Mouse (Mus musculus) Patski (cell line): ENCODE results near the gene Ube4b. TPM values are rescaled to one million over a fixed set of nuclear protein-coding genes. Genes with fewer than 3 reads are reported as not detected.

Experiments
- ATAC-seq: fragments of 100-300 bp; one replicate; pipeline ENCODE4 v1.8.0; 2021
- CTCF ChIA-PET: fragments of 350-600 bp; sonication (Branson Sonifier 250); formaldehyde crosslinking; loops from one replicate; lab custom pipeline; 2022; ENCODE audit warnings: inconsistent platforms; lab: Charles Lee
- POLR2A ChIA-PET: fragments of 350-600 bp; sonication (Branson Sonifier 250); formaldehyde crosslinking; loops from one replicate; lab custom pipeline; 2022; ENCODE audit warnings: antibody characterized with exemption, inconsistent platforms; lab: Charles Lee
- DNase-seq: peaks from one replicate; pipeline ENCODE4 v3.0.0-alpha.2; 2011; ENCODE audit warnings: low read depth, low spot score
- H3K27me3 ChIP-seq: fragments of 371-371 bp; one replicate; pipeline ENCODE4 v1.5.1; 2021
- CTCF ChIP-seq: fragments of 100-300 bp; IDR thresholded peaks from one replicate; pipeline ENCODE4 v1.5.1; 2021
- in situ Hi-C: fragments of 300-500 bp; cut with MboI; formaldehyde crosslinking; loops from 3 replicates; pipeline ENCODE4 v1.11.1; 2018; ENCODE audit warnings: low pct_unique_long_range_greater_than_20kb, mixed read lengths
- polyA plus RNA-seq: library from polyadenylated mRNA; unstranded; gene quantifications from one replicate; pipeline ENCODE4 v1.2.3, GENCODE M21; 2021

The Ube4b gene
- polyA plus RNA-seq, 1 experiment from 2014 or later, result 63.9 TPM

GRCm38 (mm10) chr4:149429592-149429991 lies 3.0 kb upstream of the Ube4b start:
- no peaks in the 10 kb centered on the region for H3K27me3 ChIP-seq
- POLR2A ChIA-PET, result no interaction called here
- CTCF ChIA-PET, result no interaction called here
- DNase-seq (no peak), ATAC-seq (no peak)
- no peak for TF ChIP-seq CTCF
- in situ Hi-C loops, result no loop called here

GRCm38 (mm10) chr4:149425801-149426292 lies 702 bp downstream of the Ube4b start:
- CTCF ChIA-PET, result no interaction called here
- H3K27me3 ChIP-seq, result no peaks in the 10 kb centered on the region
- DNase-seq (no peak), ATAC-seq (peak; percentile 22)
- no peak for TF ChIP-seq CTCF
- in situ Hi-C loops, result no loop called here
- POLR2A ChIA-PET, result interaction anchor here (1.2 kb wide), 1 partner anchor 24 kb away, joined by 4 read pairs; no protein-coding TSS in a partner anchor

GRCm38 (mm10) chr4:149424755-149425154 lies 1.8 kb downstream of the Ube4b start:
- no peak for DNase-seq
- TF ChIP-seq CTCF, result no peak

GRCm38 (mm10) chr4:149417854-149418365 lies 8.6 kb downstream of the Ube4b start:
- no peak for TF ChIP-seq CTCF
- CTCF ChIA-PET, result interaction anchor here (1.5 kb wide), 1 partner anchor 15 kb away, joined by 3 read pairs; no protein-coding TSS in a partner anchor
- DNase-seq (no peak), ATAC-seq (no peak)
- no peaks in the 10 kb centered on the region for H3K27me3 ChIP-seq
- POLR2A ChIA-PET, result no interaction called here
- in situ Hi-C loops, result no loop called here

More at GRCm38 (mm10) chr4:149424755-149425154, 1.8 kb downstream of the Ube4b start:
- ChIA-PET POLR2A (no interaction called here), CTCF (no interaction called here)
- H3K27me3 ChIP-seq, result no peaks in the 10 kb centered on the region
- in situ Hi-C loops, result no loop called here
- no peak for ATAC-seq

GRCm38 (mm10) chr4:149416986-149417385 lies 9.6 kb downstream of the Ube4b start:
- DNase-seq (no peak), ATAC-seq (no peak)
- ChIA-PET CTCF (interaction anchor here (1.5 kb wide), 1 partner anchor 14 kb away, joined by 3 read pairs; no protein-coding TSS in a partner anchor), POLR2A (no interaction called here)
- TF ChIP-seq CTCF, result no peak
- in situ Hi-C loops, result no loop called here
- H3K27me3 ChIP-seq, result no peaks in the 10 kb centered on the region

GRCm38 (mm10) chr4:149416417-149416816 lies 10.1 kb downstream of the Ube4b start:
- no peaks in the 10 kb centered on the region for H3K27me3 ChIP-seq
- ATAC-seq, result no peak
- in situ Hi-C loops, result no loop called here
- CTCF ChIA-PET, result interaction anchor here (1.3 to 1.5 kb wide), 2 partner anchors 13 to 29 kb away, joined by 3 read pairs; no protein-coding TSS in a partner anchor
- POLR2A ChIA-PET, result no interaction called here
- TF ChIP-seq CTCF, result no peak
- no peak for DNase-seq

GRCm38 (mm10) chr4:149415651-149416169 lies 10.8 kb downstream of the Ube4b start:
- ATAC-seq, result no peak

GRCm38 (mm10) chr4:149414259-149414658 lies 12.3 kb downstream of the Ube4b start:
- ChIA-PET POLR2A (no interaction called here), CTCF (interaction anchor here (0.9 to 1.0 kb wide), 2 partner anchors 11 to 71 kb away, joined by 3 read pairs; no protein-coding TSS in a partner anchor)
- no peak for DNase-seq
- no peak for ATAC-seq
- no peak for TF ChIP-seq CTCF
- in situ Hi-C loops, result no loop called here
- H3K27me3 ChIP-seq, result no peaks in the 10 kb centered on the region

More at GRCm38 (mm10) chr4:149415651-149416169, 10.8 kb downstream of the Ube4b start:
- in situ Hi-C loops, result no loop called here
- POLR2A ChIA-PET, result no interaction called here
- no peak for DNase-seq
- TF ChIP-seq CTCF, result no peak
- H3K27me3 ChIP-seq, result no peaks in the 10 kb centered on the region
- CTCF ChIA-PET, result interaction anchor here (1.3 kb wide), 1 partner anchor 30 kb away, joined by 3 read pairs; no protein-coding TSS in a partner anchor

- ChIA-PET CTCF (interaction anchor here (1.0 kb wide), 1 partner anchor 12 kb away, joined by 3 read pairs; no protein-coding TSS in a partner anchor), POLR2A (no interaction called here)
- TF ChIP-seq CTCF, result no peak
- DNase-seq, result no peak
- in situ Hi-C loops, result no loop called here
- ATAC-seq, result no peak
- H3K27me3 ChIP-seq, result no peaks in the 10 kb centered on the region
These were observed 16.8 kb downstream of the Ube4b start for GRCm38 (mm10) chr4:149409759-149410158.

- no peaks in the 10 kb centered on the region for H3K27me3 ChIP-seq
- POLR2A ChIA-PET, result no interaction called here
- no peak for ATAC-seq
- CTCF ChIA-PET, result interaction anchor here (1.7 kb wide), 1 partner anchor 26 kb away, joined by 4 read pairs; no protein-coding TSS in a partner anchor
- DNase-seq, result no peak
- in situ Hi-C loops, result no loop called here
- TF ChIP-seq CTCF, result no peak
These were observed 18.2 kb downstream of the Ube4b start for GRCm38 (mm10) chr4:149408331-149408730.

- POLR2A ChIA-PET, result no interaction called here
- CTCF ChIA-PET, result interaction anchor here (1.7 kb wide), 1 partner anchor 25 kb away, joined by 4 read pairs; no protein-coding TSS in a partner anchor
- TF ChIP-seq CTCF, result no peak
- no peaks in the 10 kb centered on the region for H3K27me3 ChIP-seq
- DNase-seq (no peak), ATAC-seq (no peak)
- in situ Hi-C loops, result no loop called here
These were observed 19.1 kb downstream of the Ube4b start for GRCm38 (mm10) chr4:149407461-149407860.
